Mouse (Mus musculus) kidney, adult 2 months (tissue): ENCODE results near the gene Asphd2.

Source experiments
- CTCF ChIP-seq: fragments of 200-500 bp; conservative IDR thresholded peaks from 2 replicates; pipeline ENCODE4 v1.5.1; 2011; ENCODE audit warnings: low read depth, mild to moderate bottlenecking, control low read depth, low read length, moderate library complexity, mixed read lengths; ENCODE audit not compliant: insufficient read depth, insufficient read length
- POLR2A ChIP-seq: fragments of 200-500 bp; IDR thresholded peaks from one replicate; pipeline ENCODE4 v1.6.1; 2011; ENCODE audit warnings: low read depth, low read length, control low read depth

DNA sequence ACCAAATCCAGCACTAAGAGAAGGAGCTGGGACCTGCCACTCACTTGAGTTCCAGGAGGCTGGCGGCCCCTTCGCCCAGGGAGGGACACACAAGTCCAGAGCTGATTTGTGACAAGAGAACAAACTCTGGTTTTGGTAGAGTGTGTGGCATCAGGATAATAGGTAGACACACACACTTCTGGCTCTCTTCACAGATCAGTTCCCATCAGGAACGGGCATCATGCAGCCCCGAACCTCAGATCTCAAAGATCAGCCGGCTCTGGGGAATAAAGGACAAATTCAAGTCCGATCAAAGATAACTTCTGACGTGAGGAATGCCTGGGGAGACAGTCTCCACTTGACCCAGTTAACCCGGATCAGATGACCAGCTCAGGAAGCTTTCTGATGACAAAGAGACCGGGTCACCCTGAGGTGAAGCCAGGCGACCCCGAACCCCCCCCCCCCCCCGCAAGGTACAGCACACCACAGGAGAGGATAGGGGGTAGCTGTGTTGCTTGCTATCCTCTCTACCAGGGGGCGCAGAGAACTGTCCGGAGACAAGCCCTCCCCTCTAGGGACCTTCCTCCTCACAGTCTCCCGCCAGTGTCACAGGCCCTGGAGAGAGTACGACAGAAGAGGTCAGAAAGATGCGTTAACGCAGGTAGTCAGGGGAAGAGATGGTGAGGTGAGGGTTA is 788 bp downstream of the Asphd2 start:
- TF ChIP-seq POLR2A (no peak), CTCF (no peak)
